Mouse (Mus musculus) heart, adult 9 months (tissue): ENCODE results near the gene Mal.

Experiments used
- DNase-seq, 2 experiments: peaks; one replicate each; pipeline ENCODE4 v3.0.0; 2022; ENCODE audit warnings: low spot score in 2 of 2

Mal gene

DNA sequence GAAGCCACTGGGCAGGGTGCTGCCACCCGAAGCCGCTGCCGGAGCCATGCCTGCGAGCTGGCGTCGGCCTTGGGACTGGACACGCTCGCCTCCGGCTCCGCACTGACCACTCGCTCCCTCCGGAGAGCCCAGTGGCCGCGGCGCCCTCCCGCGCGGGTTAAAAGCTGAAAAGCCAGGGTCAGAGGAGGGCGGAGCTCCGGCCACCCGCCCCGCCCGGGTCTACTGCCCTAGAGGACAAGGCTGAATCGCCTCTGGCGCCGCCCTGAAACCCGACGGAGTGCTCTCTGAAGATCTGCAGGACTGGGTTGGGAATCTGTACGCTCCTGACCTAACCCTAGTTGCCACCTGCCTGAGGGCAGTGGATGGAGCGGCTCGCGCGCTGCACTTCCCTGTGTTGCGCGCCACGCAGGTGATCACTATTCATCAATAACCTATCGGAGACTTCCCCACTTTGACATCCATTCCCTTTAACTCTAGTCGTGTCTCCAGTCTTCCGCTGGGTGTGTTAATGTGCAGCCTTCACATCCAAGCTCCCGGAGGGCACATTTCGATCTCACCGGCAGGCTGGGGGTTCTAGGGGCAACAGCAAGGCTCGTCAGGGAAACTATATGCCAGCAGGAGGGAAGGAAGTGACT is at the start of gene Mal:
TSS of gene Mal (minus strand) at position 610 of the 635 bp plus-strand sequence.
- DNase-seq: peak; percentile 38 to 54

DNA sequence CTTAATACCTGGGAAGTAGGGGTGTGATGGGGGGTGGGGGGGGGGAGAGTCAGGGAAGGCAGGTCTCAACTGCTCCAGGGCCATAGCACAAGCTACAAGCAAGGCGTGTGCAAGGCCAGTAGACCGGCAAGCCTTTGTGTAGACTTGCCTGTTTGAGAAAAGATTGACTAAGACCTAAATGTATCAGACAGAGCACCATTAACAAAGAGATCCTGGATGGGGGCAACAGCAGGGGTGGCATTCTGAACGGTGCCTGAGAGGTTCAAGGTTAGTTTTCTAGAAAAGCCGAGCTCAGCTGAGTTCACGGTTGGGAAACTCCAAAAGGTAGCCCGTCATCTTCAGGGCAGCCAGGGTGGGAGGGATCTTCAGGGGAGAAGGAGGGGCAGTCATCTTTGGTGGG is 48.8 kb upstream of the Mal start:
- DNase-seq: no peak

DNA sequence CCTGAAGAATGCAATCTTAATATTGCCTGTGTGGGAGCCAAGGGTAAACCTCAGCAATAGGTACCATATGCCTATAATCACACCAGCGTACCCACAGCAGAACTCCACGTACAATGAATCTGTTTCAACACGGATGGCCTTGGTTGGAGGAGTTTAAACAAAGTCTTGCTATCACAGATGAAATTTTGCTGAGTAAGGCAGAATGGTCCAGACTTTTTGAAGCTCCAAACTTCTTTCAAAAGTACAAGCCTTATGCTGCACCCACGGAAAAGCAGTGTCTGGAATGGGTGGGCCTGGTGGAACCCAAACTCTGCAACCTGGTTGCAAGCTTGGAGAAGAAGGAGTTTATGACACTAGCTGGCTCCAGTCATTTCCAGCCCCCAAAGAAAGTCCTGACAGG is 32.7 kb upstream of the Mal start:
- DNase-seq: no peak

DNA sequence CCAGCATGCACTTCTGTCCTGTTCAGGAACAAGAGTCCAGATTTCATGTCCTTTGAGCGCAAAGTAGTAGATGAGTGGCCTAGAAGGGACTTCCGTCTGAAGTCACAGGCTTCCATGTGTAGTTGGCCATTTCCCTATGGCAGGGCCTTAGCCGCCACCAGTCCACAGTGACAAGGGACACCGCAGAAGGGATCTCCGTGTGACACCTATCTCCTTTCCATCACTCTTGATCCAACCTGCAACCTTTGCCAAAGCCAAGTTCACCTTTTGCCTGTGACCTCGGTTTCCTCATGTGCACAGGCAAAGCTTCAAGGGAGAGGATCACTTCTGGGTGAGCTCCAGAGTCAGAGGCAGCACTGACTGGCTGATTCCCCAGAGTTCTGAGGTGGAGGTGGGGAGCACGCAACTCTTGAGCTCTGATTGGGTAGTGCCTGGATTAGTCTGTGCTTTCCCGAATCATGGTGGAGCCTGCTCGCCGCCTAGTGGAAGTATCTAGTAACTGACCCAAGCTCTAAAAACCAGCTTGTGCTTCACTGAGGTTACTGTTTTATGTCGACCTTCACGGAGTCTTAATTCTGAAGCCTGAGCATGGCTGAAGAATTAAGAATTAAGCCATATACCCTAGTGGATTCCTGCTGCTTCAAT is 27.3 kb upstream of the Mal start:
- DNase-seq: peak; percentile 28 to 37

DNA sequence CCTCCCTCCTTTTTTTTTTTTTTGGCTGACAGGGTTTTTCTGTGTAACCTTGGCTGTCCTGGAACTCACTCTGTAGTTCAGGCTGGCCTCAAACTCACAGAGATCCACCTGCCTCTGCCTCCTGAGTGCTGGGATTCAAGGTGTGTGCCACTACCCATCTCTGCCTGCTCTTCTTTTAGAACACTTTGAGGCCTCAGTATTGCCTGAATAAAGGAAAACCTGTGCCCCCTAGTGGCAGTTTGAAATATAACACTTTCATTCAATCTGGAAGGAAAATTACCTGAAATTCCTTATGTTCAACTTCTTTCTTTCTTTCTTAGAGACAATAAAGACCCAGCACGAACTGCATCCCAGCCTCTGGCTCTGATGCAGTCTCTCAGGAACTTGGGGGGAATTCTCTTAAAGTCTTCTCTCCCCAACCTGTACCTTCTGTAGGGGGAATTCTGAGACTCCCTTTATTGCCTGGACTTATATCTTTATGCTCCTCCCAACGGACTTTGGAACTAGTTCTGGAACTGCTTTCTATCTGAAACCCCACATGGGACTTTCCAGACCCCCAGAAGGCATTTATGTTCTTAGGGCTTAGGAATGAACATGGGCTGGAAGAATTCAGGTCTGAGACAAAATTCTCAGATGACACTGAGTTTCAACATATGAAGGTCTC is 11.5 kb upstream of the Mal start:
- DNase-seq: peak in 1 of 2 experiments; percentile 18

DNA sequence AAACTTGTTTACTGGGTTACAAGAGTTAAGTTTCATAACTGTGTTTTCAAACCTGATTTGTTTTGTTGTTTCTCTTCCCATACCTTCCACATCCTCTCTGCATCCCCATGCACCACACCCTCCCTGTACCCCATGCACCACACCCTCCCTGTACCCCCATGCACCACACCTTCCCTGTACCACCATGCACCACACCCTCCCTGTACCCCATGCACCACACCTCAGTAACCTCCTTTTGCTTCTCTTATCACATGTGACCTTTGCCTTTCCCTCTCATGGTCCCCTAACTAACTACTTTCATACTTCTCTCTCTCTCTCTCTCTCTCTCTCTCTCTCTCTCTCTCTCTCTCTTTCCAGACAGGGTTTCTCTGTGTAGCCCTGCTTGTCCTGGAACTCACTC is 10.5 kb upstream of the Mal start:
- no peak for DNase-seq

DNA sequence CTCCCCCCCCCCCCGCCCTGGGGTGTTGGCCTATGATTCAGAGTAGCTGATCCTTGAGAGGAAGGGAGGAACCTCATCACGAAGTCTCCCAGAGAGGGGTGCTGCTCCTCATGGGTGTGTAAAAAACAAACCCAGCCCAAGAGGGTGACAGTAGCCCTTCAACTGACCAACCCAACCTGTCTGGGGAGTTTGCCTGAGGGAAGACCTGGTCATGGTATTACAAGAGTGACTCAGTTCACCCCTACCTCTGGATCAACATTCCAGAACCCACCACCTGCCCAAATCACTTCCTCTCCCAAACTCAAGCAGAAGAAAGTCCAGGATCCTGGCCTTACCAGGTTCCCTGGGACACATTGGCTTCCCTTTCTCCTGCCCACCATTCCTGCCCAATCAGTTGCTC is 6.2 kb upstream of the Mal start:
- no peak for DNase-seq

DNA sequence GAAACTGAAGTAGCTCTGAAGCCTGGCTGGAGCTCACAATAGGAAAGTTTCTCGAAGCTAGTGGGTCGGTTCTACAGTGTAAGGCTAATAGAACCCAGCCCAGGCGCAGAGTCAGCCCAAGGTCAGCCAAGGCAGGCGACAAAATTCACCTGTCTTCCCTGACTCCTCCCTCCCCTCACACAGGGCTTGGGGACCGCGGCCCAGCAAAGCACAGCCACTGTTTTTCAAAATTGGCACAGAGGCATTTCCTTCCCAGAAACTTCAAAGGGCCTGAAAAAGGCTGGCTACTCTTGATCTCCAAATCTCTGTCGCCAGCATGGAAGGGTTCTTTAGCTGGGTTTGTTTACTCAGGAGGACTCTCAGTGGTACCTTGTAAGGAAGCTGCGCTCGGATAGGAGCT is 1.1 kb downstream of the Mal start:
- no peak for DNase-seq

DNA sequence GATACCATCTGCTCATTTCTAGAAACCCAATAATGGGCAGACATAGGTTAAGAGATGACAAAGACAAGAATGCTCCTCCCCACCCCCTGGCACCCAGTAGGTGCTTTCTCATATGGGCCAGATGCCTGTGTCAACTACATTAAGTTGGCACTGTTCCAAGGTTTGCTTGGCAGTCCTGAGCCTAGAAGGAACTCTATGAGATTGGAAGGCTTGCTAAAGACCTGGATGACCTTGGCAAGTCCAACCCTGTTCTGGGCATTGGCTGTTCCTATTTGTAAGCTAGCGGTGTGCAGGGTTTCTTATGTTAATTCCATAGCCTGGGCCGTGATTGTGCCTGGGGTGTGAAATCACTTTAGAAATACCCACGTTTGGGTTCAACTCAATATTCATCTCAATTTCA is 1.7 kb downstream of the Mal start:
- no peak for DNase-seq

DNA sequence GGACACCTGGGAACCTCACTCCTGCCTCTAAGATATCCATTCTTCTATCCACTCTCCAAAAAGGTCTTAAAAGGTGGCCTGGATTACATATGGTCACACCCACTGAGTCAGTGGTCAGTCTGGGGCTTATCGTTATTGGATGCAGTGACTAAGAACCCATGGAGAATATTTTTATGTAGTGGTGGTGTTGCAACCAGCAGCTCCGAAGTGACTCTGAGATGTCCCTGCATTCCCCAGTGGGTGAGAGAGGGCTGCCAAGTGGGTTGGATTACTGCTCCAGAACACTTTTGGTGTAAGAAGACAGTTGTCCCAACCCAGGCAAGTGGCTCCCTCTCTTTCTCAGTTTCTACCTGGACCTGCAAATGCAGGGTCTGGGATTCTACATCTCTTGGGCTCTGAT is 3.7 kb downstream of the Mal start:
- no peak for DNase-seq

DNA sequence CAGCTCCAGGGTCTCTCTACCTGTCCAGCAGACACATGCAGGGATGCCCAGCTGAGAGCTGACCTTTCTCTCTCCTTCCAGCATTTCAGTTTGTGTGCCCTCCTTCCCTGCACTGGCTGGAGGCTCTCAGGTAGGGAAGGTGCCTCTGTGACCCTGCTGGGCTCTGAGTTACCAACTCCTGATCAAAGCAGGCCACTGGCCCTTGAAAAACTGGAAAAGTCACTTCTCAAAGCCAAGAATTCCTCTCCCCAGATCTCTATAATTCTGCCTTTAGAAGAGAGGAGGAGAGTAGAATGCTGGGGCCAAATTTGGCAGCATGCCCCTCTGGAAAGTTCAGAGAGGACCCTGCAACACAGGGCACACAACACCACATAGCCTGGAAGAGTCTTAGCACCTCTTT is 4.2 kb downstream of the Mal start:
- DNase-seq: no peak

DNA sequence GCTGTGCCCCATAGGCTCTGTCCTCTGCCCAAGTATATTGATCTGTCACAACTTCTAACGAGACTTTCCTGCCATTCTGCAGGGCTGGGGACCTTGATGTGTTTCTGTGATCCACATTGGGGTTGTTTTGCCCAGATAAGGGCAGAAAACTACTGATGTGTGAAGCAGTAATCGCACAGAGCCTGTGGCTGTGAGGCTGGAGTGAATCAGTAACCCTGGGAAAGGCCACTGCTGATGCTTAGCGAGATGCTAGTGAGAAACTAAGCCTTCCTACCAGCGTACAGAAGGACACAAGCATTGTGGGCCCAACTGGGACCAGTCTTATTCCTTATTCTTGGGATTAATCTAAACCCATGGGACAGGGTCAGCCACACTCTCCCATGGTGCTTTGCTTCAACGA is 4.9 kb downstream of the Mal start:
- DNase-seq: no peak

DNA sequence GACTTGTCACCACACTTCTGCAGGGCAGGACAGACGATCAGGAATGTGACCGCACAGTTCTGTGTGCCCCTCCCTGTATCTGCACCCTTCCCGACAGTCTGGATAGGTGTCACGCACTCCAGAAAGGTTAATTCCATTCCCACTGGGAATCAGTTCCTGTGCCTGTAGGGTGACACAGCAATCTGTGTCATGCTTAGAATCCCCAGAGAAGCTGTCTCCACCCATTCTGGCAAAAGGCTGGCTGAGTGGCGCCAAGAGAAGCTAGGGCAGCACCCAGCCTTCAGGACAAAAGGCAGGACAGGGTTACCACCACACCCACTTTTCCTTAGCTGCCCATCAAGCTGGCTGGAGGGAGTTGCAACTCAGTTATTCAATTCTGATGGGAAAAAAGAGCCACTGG is 6.6 kb downstream of the Mal start:
- DNase-seq: peak; percentile 38 to 68

DNA sequence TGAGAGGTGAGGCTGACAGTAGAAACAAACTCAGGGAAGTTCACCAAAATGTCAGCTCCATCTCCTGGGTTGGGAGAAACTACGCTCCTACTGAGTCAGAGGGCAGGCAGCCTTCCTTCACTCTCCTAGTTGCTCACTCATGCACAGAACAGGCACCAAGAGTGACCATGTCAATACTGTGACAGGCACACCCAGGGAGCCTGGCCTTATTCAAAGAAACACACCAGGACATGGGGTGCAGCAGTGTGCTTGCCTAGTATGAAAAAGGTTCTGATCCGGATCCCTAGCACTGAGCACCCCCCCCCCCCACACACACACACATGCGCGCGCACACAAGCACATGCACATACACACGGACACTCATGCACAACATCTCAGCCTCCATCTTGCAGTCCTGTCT is 8.3 kb downstream of the Mal start:
- no peak for DNase-seq

DNA sequence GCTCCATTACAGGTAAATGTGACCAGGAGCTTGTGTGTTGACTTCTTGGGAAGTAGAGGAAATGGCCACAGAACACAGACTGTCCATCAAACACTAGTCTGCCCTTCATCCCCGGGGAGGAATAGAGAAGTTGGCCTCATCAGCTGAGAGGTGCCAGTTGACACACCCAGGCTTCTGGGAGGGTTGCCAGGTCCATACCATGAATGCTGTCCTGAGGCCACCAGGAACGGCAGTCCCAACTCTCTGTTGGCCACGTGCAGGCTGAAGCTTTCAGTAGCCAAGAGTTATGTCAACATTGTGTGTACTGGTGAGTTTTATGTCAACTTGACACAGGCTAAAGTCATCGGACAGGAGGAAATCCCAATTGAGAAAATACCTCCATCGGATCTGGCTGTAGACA is 9.6 kb downstream of the Mal start:
- DNase-seq: no peak

DNA sequence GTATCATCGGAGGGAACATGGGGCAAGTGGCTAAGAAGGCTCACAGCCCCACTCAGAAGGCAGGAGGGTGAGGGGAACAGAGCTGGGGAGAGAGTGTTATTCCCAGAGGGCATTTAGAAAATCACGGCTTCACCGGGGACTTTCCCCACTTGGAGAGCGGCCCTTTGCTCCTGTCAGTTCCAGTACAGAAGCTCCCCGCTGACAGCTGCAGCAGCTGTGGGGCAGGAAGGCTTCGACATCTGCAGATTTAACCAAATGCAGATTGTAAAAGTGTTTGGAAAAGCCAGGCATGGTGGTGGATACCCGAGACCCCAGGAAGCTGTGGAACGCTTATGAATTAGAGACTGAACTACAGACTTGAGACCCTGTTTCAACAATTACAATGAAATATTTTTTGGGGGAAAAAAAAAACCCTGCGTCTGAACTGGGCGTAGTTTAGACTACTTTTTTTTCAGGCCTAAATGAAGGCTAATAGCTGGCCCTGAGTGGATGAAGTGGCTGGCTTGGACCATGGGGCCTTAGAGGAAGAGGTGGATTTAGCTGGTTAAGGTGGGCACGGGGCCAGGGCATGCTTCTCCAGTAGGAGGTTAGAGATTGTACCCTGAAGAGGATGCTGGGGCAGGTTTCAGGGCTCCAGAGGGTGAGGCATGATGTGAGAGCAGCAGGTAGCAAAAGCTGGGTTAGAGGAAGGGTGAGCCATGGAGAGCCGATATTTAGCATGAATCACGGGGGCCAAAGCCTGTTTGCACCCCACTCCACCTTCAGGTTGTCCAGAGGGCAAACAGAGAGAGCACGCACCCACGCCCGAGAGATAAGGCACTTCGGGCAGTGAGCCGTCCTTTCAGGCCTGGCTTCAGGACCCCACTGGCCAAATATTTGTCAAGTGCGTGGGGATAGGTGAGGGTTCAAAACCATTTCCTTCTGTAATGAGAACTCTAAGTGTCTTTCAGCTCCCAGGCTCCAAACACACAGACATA is 12.5 kb downstream of the Mal start:
- DNase-seq: no peak

DNA sequence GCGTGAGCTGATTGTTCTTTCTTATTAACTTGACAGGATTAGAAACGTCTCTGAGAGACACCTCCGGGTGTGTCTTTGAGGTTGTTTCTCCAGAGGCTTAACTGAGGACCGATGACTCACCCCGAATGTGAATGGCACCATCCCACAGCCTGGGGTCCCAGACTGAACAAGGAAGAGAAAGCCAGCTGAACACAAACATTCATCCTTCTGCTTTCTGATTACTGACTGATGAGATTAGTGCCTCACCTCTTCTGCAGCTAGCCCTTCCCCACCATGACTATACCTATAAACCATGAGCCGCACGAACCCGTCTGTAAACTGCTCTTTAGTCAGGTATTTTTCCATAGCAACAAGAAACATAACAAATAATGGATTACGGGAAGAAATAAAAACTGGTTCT is 17.5 kb downstream of the Mal start:
- no peak for DNase-seq

DNA sequence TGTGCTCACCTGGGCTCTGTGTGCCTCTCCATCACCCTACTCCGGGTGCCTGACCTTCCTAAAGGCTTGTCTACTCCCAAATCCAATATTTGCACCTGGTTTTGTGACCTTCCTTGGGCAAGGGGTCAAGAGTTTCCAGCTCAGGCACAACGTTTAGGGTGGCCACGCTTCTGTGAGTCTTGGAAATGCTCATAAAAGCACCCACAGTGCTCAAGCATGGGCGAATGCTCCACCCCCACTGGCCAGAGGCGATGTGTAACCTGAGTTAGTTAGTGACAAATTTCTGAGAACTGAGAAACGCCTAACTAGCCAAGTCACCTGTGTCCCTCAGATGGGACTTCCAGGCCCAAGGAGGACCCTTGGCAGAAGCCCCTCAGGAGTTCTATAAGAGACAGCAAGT is 20.9 kb downstream of the Mal start:
- DNase-seq: no peak

DNA sequence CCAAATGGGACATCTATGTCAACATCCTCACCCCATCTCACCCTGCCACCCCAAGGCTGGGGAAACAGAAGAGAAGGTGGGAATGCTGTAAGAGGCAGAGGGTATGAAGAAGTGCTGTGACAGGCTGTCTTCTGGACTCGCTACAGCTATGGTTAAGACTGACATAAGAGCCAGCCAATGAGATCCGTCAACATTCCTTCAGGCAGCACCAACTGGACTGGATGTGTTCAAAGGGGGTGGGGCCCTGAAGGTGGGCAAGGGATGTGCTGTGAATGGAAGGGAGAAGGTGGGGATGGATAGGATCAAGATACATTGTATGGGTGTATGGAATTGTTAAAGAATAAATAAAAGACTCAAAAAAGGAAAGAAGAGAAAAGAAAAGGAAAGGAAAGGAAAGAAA is 23.9 kb downstream of the Mal start:
- DNase-seq: no peak

DNA sequence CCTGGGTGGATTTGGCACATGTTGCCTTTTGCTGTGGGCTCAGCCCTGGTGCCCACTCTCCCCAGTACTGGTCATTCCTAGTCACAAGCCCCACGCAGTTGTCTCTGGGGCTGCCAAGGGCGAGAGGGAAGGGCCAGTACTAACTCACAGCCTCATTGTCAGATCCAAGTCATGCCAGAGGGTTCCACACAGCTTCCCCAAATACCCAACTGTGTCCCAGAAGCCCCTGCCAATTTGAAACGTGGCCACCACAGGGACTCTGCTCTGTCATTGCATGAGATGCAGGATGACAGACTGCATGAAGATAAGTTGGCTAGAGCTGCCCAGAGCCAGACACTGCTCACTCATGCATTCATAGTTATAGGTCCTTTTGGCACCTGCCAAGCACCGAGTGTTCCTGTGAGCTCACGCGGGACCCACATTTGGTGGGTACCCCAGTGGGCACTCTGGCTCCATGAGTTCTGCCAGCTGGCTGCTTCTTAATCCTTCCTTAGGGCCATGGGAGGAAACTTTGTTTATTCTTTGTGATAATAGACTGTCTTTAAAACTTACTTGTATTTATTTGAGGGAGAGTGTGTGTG is 28.4 kb downstream of the Mal start:
- DNase-seq: no peak

DNA sequence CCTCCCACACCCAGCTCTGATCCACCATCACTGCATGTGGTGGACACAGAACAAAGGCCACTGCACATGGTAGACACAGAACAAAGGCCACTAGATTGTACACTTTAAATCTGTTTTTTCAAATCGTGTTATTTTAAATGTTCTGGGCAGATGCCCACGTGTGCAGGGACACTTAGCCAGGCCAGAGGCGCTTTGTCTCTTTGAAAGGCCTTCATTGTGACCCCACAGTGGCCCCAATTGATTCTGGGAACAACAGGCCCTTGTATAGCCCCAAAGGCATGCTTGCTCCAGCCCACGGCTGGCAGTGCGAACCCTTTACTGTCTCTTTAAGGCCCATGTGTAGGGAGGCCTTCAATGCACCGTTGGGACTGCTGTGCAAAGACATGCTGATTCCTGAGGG is 29.1 kb downstream of the Mal start:
- DNase-seq: no peak

DNA sequence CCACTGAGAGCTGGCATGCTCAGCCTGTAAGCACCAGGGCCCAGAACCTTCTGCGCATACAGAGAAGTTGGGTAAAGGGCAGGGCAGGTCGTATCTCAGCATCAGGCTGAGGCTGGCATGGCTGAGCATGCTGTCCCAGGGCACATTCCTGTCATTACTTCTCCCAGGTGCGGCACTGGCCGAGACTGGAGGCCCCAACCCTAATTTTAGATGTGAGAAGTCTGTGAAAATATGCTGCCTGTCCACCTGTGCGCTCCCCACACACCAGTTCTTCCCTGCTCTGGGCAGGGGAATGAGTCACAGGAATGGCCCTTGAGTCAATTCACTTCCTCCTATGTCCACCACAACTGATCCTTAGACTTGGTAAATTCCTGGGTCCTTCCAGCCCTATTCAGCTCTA is 30.8 kb downstream of the Mal start:
- DNase-seq: no peak
